Mouse (Mus musculus): ENCODE measurements at regions not wholly inside any gene's neighbourhood (a gene's known extent, or its start where the extent isn't known, plus 50 kb on each side); places are given as distances from the start of the nearest gene placed in this dataset.

- TF ChIP-seq CTCF (IDR thresholded peaks at IDR 0.05; ENCODE audit: low read depth, low read length) (no peak), POLR2A (IDR thresholded peaks at IDR 0.05; ENCODE audit: extremely low read depth, insufficient read depth, low read length) (no peak)
Measured at GRCm38 (mm10) chr9:25833295-25833694, 351.9 kb downstream of the Eepd1 start.

All from liver, adult 2 months (tissue).